Mouse (Mus musculus): ENCODE measurements around the gene Mllt3. TPM values are rescaled to one million over a fixed set of nuclear protein-coding genes. Genes with fewer than 3 reads are reported as not detected.

Gene Mllt3
- polyA plus RNA-seq, 1 experiment: 15.6 TPM

GRCm38 (mm10) chr4:87783809-87784208 lies 249.4 kb downstream of the Mllt3 start:
- TF ChIP-seq POLR2A (IDR thresholded peaks at IDR 0.05; ENCODE audit: borderline replicate concordance, control insufficient read depth, low read depth, low read length) (no peak), CTCF (IDR thresholded peaks at IDR 0.05; ENCODE audit: control insufficient read depth, insufficient read depth, low read length) (no peak)
- Histone ChIP-seq H3K27ac (ENCODE audit: control insufficient read depth, insufficient read depth, low read depth, low read length, poor library complexity) (no peak overlapping the region), H3K4me3 (replicated peaks; ENCODE audit: control insufficient read depth, low read depth, low read length) (no peak overlapping the region), H3K4me1 (ENCODE audit: control insufficient read depth, insufficient read depth, low read length) (no peaks in the 10 kb centered on the region)
- WGBS: 81% methylated on average over 2 of the region's 2 CpGs

DNA sequence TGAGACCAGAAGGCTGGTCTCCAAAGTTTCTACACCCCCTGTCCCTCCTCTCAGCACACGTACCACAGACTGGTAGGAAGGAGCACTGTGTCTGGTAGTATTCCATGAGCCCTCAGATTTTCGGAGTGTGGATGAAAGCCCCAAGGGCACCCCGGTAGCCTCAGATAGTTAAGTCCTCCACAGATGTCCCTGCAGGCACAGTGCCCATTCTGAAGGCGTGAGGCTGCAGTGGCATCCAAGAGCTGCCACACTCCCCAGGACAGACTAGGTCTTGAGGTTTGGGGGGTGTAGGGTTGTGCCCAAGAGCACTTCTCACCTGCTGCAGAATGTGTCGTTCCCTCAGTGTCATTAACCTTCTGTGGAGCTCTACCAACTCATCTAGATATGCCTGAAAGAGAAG lies 251.2 kb downstream of the Mllt3 start:
- 83% methylated on average over 5 of the region's 5 CpGs for WGBS
- H3K27ac ChIP-seq (ENCODE audit: control insufficient read depth, insufficient read depth, low read depth, low read length, poor library complexity): no peak overlapping the region
- no peaks in the 10 kb centered on the region for H3K4me1 ChIP-seq (ENCODE audit: control insufficient read depth, insufficient read depth, low read length)
- no peak for TF ChIP-seq CTCF (IDR thresholded peaks at IDR 0.05; ENCODE audit: control insufficient read depth, insufficient read depth, low read length)
- TF ChIP-seq POLR2A (IDR thresholded peaks at IDR 0.05; ENCODE audit: borderline replicate concordance, control insufficient read depth, low read depth, low read length): no peak
- no peak overlapping the region for H3K4me3 ChIP-seq (replicated peaks; ENCODE audit: control insufficient read depth, low read depth, low read length)

DNA sequence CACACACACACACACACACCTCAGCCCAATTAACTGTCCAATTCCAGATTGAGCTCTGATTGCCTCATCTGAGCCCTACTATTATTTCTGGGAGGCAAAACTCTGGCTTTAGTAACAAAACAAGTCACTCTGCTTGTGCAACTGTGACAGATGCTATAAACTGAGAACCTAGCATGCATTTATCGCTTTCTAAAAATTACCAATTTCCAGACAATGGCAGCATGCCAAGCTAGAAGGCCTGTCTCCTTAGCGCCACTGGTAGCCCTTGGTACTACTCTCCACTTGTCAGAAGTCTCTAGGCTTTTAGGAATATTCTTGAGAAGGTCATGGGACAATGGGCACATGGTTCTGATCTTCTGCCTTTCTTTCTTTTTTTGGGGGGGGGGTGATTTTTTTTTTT lies 257.4 kb downstream of the Mllt3 start:
- no peaks in the 10 kb centered on the region for H3K4me1 ChIP-seq (ENCODE audit: control insufficient read depth, insufficient read depth, low read length)
- 78% methylated on average over 2 of the region's 2 CpGs for WGBS
- TF ChIP-seq CTCF (IDR thresholded peaks at IDR 0.05; ENCODE audit: control insufficient read depth, insufficient read depth, low read length) (no peak), POLR2A (IDR thresholded peaks at IDR 0.05; ENCODE audit: borderline replicate concordance, control insufficient read depth, low read depth, low read length) (no peak)
- H3K27ac ChIP-seq (ENCODE audit: control insufficient read depth, insufficient read depth, low read depth, low read length, poor library complexity): no peak overlapping the region
- H3K4me3 ChIP-seq (replicated peaks; ENCODE audit: control insufficient read depth, low read depth, low read length): no peak overlapping the region

- H3K27ac ChIP-seq (ENCODE audit: control insufficient read depth, insufficient read depth, low read depth, low read length, poor library complexity): no peak overlapping the region
- WGBS: 93% methylated on average over 4 of the region's 4 CpGs
- H3K4me3 ChIP-seq (replicated peaks; ENCODE audit: control insufficient read depth, low read depth, low read length): no peak overlapping the region
- H3K4me1 ChIP-seq (ENCODE audit: control insufficient read depth, insufficient read depth, low read length): no peaks in the 10 kb centered on the region
- TF ChIP-seq CTCF (IDR thresholded peaks at IDR 0.05; ENCODE audit: control insufficient read depth, insufficient read depth, low read length) (no peak), POLR2A (IDR thresholded peaks at IDR 0.05; ENCODE audit: borderline replicate concordance, control insufficient read depth, low read depth, low read length) (no peak)
Observed at GRCm38 (mm10) chr4:87774515-87774914, 258.6 kb downstream of the Mllt3 start.

GRCm38 (mm10) chr4:87767711-87768561 lies 265.2 kb downstream of the Mllt3 start:
- Histone ChIP-seq H3K27ac (ENCODE audit: control insufficient read depth, insufficient read depth, low read depth, low read length, poor library complexity) (no peak overlapping the region), H3K4me1 (ENCODE audit: control insufficient read depth, insufficient read depth, low read length) (no peaks in the 10 kb centered on the region), H3K4me3 (replicated peaks; ENCODE audit: control insufficient read depth, low read depth, low read length) (no peak overlapping the region)
- WGBS: 76% methylated on average over 11 of the region's 11 CpGs
- no peak for TF ChIP-seq CTCF (IDR thresholded peaks at IDR 0.05; ENCODE audit: control insufficient read depth, insufficient read depth, low read length)
- TF ChIP-seq POLR2A (IDR thresholded peaks at IDR 0.05; ENCODE audit: borderline replicate concordance, control insufficient read depth, low read depth, low read length): no peak

- WGBS: 70% methylated on average over 3 of the region's 3 CpGs
- no peak for TF ChIP-seq POLR2A (IDR thresholded peaks at IDR 0.05; ENCODE audit: borderline replicate concordance, control insufficient read depth, low read depth, low read length)
- H3K4me3 ChIP-seq (replicated peaks; ENCODE audit: control insufficient read depth, low read depth, low read length): no peak overlapping the region
- H3K27ac ChIP-seq (ENCODE audit: control insufficient read depth, insufficient read depth, low read depth, low read length, poor library complexity): no peak overlapping the region
- no peaks in the 10 kb centered on the region for H3K4me1 ChIP-seq (ENCODE audit: control insufficient read depth, insufficient read depth, low read length)
Observed at GRCm38 (mm10) chr4:87765729-87766128, 267.4 kb downstream of the Mllt3 start.

- TF ChIP-seq CTCF (IDR thresholded peaks at IDR 0.05; ENCODE audit: control insufficient read depth, insufficient read depth, low read length): no peak
- no peak for TF ChIP-seq POLR2A (IDR thresholded peaks at IDR 0.05; ENCODE audit: borderline replicate concordance, control insufficient read depth, low read depth, low read length)
- Histone ChIP-seq H3K4me1 (ENCODE audit: control insufficient read depth, insufficient read depth, low read length) (no peaks in the 10 kb centered on the region), H3K4me3 (replicated peaks; ENCODE audit: control insufficient read depth, low read depth, low read length) (no peak overlapping the region), H3K27ac (ENCODE audit: control insufficient read depth, insufficient read depth, low read depth, low read length, poor library complexity) (no peak overlapping the region)
- 77% methylated on average over 2 of the region's 2 CpGs for WGBS
Observed at GRCm38 (mm10) chr4:87761075-87761474, 272.1 kb downstream of the Mllt3 start.

DNA sequence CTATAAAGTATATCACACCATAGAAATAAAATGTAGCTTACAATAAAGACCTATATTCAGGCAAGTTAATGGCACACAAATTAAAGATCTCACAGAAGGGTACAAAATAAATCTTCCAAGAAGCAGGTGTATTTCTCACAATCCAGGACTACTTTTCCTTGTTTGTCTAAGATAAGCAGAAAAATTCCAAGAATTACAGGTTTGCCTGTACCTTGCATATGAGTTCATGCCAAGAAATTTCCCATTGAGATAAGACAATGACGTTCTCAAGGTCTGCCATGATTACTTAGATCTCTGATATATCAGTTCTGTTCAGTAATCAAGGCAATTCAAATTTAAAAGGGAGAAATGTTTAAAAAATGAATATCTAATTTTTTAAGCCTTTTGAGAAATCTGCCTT lies 272.9 kb downstream of the Mllt3 start:
- Histone ChIP-seq H3K4me3 (replicated peaks; ENCODE audit: control insufficient read depth, low read depth, low read length) (no peak overlapping the region), H3K4me1 (ENCODE audit: control insufficient read depth, insufficient read depth, low read length) (no peaks in the 10 kb centered on the region), H3K27ac (ENCODE audit: control insufficient read depth, insufficient read depth, low read depth, low read length, poor library complexity) (no peak overlapping the region)
- WGBS: 76% methylated on average over 1 of the region's 1 CpGs
- TF ChIP-seq POLR2A (IDR thresholded peaks at IDR 0.05; ENCODE audit: borderline replicate concordance, control insufficient read depth, low read depth, low read length) (no peak), CTCF (IDR thresholded peaks at IDR 0.05; ENCODE audit: control insufficient read depth, insufficient read depth, low read length) (no peak)
